Mouse (Mus musculus): ENCODE data around the gene Abhd14b.
"Not testable (repeated sequence)": the region's sequence is repeated elsewhere in the genome, so short reads cannot be mapped to it uniquely, and the experiment has no call there.

DNA sequence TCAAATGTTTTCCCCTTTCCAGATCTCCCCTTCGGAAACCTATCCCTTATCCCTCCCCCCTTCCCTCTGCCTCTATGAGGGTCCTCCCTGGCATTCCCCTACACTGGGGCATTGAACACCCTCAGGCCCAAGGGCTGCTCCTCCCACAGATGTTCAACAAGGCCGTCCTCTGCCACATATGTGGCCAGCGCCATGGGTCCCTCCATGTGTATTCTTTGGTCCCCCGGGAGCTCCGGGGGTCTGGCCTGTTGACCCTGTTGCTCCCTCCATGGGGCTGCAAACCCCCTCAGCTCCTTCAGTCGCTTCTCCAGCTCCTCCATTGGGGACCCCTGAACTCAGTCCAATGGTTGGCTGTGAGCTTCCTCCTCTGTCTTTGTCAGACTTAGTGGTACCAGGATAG lies 40.3 kb downstream of the Abhd14b start:
- not testable (repeated sequence) for TF ChIP-seq ZNF384 (IDR thresholded peaks at IDR 0.05; ENCODE audit: low read depth, low read length); CHD2 (IDR thresholded peaks at IDR 0.05; ENCODE audit: low read depth, low read length); HCFC1 (IDR thresholded peaks at IDR 0.05; ENCODE audit: borderline replicate concordance, insufficient read depth, low read length); ZC3H11A (IDR thresholded peaks at IDR 0.05; ENCODE audit: borderline replicate concordance, low read depth, low read length); MAFK (IDR thresholded peaks at IDR 0.05; ENCODE audit: insufficient read depth, low read depth, low read length)
